Mouse (Mus musculus): ENCODE results near the gene Gmeb2. TPM values are rescaled to one million over a fixed set of nuclear protein-coding genes. Genes with fewer than 3 reads are reported as not detected.

The Gmeb2 gene
- polyA plus RNA-seq, 1 experiment from 2014 or later = 19.7 TPM

DNA sequence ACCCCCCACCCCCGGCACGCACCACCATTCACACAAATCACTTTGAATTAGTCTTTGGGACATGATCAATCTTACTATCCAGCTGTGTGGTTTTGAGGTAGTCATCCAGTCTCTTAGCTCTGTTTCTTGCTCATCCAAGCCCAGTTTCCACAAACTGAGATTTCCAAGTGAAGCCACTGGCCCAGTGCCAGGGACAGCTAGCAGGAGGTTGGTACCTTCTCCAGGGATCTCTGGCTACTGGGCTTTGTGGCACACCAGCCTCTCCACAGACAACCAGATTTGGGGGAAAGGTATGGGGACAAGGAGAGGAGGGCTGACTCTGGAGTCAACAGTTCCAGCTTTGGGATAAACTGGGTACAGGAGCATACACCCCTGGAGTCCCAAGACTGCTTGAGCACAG lies 67.5 kb downstream of the Gmeb2 start:
- H3K9ac ChIP-seq = no peak overlapping the region
- peak overlapping the region; percentile 14; the same call in 1 of the 2 replicates for H3K27ac ChIP-seq
- 26% methylated on average over 2 of the region's 2 CpGs for WGBS

DNA sequence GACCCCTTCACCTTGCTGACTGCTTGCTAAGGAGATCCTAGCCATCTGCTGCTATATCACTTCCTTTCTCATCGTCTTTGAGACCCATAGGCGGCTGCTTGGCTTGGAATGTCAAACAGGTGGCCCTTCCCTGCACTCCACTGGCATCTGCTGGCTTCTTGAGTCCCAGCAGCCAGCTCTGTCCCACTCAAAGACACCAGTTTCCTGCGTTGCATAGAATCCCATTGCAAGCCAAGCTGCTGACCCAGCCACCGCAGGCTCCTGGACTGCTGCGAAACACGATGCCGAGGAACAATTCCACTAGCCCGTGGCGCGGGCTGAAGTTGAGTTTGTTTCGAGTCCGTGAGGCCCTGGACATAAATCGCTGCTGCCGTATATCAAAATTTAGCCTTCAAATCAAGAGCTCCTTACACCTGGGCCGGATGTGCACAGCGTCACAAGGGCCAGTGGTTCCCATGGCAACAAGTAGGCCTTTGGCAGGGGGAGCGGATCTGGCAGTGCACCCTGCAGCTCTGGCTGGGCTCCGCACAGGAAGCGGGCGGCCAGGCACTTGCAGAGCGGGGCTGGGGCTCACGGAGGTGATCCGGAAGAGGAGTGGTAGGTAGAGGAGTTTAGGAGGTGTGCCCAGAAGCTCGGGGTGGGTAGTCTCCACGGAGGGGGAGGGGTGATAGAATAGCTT lies 68.2 kb downstream of the Gmeb2 start, which contains the start of gene Fndc11:
Gene Fndc11 (plus strand): TSS at position 476 of the 679 bp plus-strand sequence.
- 2% methylated on average over 25 of the region's 25 CpGs for WGBS
- H3K9me3 ChIP-seq = no peaks in the 10 kb centered on the region
- H3K4me3 ChIP-seq = peak within 1 kb of the TSS; percentile 32
- peak within 1 kb of the TSS; percentile 14; the same call in 1 of the 2 replicates for H3K27ac ChIP-seq
- H3K27me3 ChIP-seq = no peaks in the 10 kb centered on the region
- H3K9ac ChIP-seq = peak within 1 kb of the TSS; percentile 19
- peak; percentile 92 for ATAC-seq (ENCODE audit: insufficient number of reproducible peaks, insufficient read depth, low FRiP score, low TSS enrichment)
- H3K36me3 ChIP-seq = no peaks in the 10 kb centered on the region
- H3K4me1 ChIP-seq = peaks cover 8% of the 10 kb centered on the region
- peak within 1 kb of the TSS; percentile 63 for H3K4me2 ChIP-seq (replicated peaks)

More for the DNA sequence above, 67.5 kb downstream of the Gmeb2 start:
- Histone ChIP-seq H3K9me3 (no peaks in the 10 kb centered on the region), H3K4me1 (peaks cover 8% of the 10 kb centered on the region), H3K27me3 (no peaks in the 10 kb centered on the region), H3K36me3 (no peaks in the 10 kb centered on the region), H3K4me3 (peak overlapping the region; percentile 32), H3K4me2 (replicated peaks) (peak overlapping the region; percentile 63)
- no peak for ATAC-seq (ENCODE audit: insufficient number of reproducible peaks, insufficient read depth, low FRiP score, low TSS enrichment)

GRCm38 (mm10) chr2:181218881-181219485 lies 68.9 kb downstream of the Gmeb2 start:
- ATAC-seq (ENCODE audit: insufficient number of reproducible peaks, insufficient read depth, low FRiP score, low TSS enrichment) = no peak
- Histone ChIP-seq H3K9me3 (no peaks in the 10 kb centered on the region), H3K9ac (no peak overlapping the region; the same call in 1 of the 2 replicates), H3K36me3 (no peaks in the 10 kb centered on the region), H3K27me3 (peaks cover 6% of the 10 kb centered on the region), H3K4me3 (no peak overlapping the region), H3K27ac (no peak overlapping the region), H3K4me2 (replicated peaks) (peak overlapping the region; percentile 63; the same call in 1 of the 2 replicates), H3K4me1 (peaks cover 8% of the 10 kb centered on the region)
- WGBS = 48% methylated on average over 5 of the region's 5 CpGs

- Histone ChIP-seq H3K4me2 (replicated peaks) (no peak overlapping the region), H3K4me3 (no peak overlapping the region), H3K27me3 (peaks cover 35% of the 10 kb centered on the region), H3K4me1 (peaks cover 15% of the 10 kb centered on the region), H3K9ac (no peak overlapping the region), H3K9me3 (no peaks in the 10 kb centered on the region), H3K27ac (no peak overlapping the region), H3K36me3 (no peaks in the 10 kb centered on the region)
- 91% methylated on average over 6 of the region's 6 CpGs for WGBS
- ATAC-seq (ENCODE audit: insufficient number of reproducible peaks, insufficient read depth, low FRiP score, low TSS enrichment) = no peak
These were observed 71.8 kb downstream of the Gmeb2 start for GRCm38 (mm10) chr2:181216037-181216436.

DNA sequence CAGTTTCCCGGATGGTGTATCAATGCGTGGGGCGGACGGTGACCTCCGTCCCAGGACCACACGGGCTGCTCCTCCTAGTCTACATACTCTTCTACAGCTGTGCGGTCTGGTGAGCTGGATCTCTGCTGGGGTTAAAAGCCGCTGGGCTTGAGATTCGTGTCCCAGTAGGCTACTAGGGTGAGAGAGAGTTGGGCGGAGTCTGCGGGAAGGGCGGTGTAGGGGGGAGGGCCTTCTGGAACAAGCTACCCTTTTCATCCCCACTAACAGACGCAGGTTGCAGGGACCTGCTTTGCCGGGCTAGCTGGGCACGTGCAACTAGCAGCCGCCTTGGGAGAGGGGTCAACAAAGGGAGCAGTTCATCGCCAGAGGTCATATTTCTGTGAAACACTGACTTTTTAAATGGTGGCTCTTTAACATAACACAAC lies 74.8 kb downstream of the Gmeb2 start, which contains the start of gene Srms:
Gene Srms (minus strand): TSS at position 165 of the 425 bp plus-strand sequence.
- Histone ChIP-seq H3K9ac (0 out of 2 replicates have a peak within 1 kb of the TSS, but pooled peaks have one; percentile 19), H3K4me2 (replicated peaks) (peak within 1 kb of the TSS; percentile 50), H3K4me3 (peak within 1 kb of the TSS; percentile 29), H3K9me3 (no peaks in the 10 kb centered on the region), H3K27me3 (peaks cover 39% of the 10 kb centered on the region), H3K36me3 (no peaks in the 10 kb centered on the region), H3K4me1 (peaks cover 7% of the 10 kb centered on the region), H3K27ac (no peak within 1 kb of the TSS)
- 2% methylated on average over 17 of the region's 17 CpGs for WGBS
- ATAC-seq (ENCODE audit: insufficient number of reproducible peaks, insufficient read depth, low FRiP score, low TSS enrichment) = no peak

GRCm38 (mm10) chr2:181212389-181213020 lies 75.3 kb downstream of the Gmeb2 start:
- no peak for ATAC-seq (ENCODE audit: insufficient number of reproducible peaks, insufficient read depth, low FRiP score, low TSS enrichment)
- Histone ChIP-seq H3K4me2 (replicated peaks) (peak overlapping the region; percentile 50), H3K9ac (0 out of 2 replicates have a peak overlapping the region, but pooled peaks have one; percentile 19), H3K36me3 (no peaks in the 10 kb centered on the region), H3K9me3 (no peaks in the 10 kb centered on the region), H3K4me3 (peak overlapping the region; percentile 29), H3K27ac (no peak overlapping the region), H3K4me1 (peaks cover 7% of the 10 kb centered on the region), H3K27me3 (peaks cover 39% of the 10 kb centered on the region)
- 3% methylated on average over 34 of the region's 34 CpGs for WGBS

GRCm38 (mm10) chr2:181206118-181206517 lies 81.7 kb downstream of the Gmeb2 start:
- Histone ChIP-seq H3K4me3 (no peak overlapping the region), H3K27me3 (peaks cover 5% of the 10 kb centered on the region), H3K36me3 (no peaks in the 10 kb centered on the region), H3K27ac (no peak overlapping the region), H3K9ac (no peak overlapping the region), H3K9me3 (no peaks in the 10 kb centered on the region), H3K4me1 (no peaks in the 10 kb centered on the region), H3K4me2 (replicated peaks) (no peak overlapping the region)
- 81% methylated on average over 9 of the region's 9 CpGs for WGBS
- no peak for ATAC-seq (ENCODE audit: insufficient number of reproducible peaks, insufficient read depth, low FRiP score, low TSS enrichment)

GRCm38 (mm10) chr2:181205678-181206077 lies 82.2 kb downstream of the Gmeb2 start:
- H3K4me2 ChIP-seq (replicated peaks) = no peak overlapping the region
- H3K4me3 ChIP-seq = no peak overlapping the region
- ATAC-seq (ENCODE audit: insufficient number of reproducible peaks, insufficient read depth, low FRiP score, low TSS enrichment) = no peak
- no peak overlapping the region for H3K27ac ChIP-seq
- H3K9ac ChIP-seq = no peak overlapping the region
- WGBS = 84% methylated on average over 5 of the region's 5 CpGs
- no peaks in the 10 kb centered on the region for H3K9me3 ChIP-seq
- no peaks in the 10 kb centered on the region for H3K36me3 ChIP-seq
- no peaks in the 10 kb centered on the region for H3K4me1 ChIP-seq
- peaks cover 3% of the 10 kb centered on the region for H3K27me3 ChIP-seq

GRCm38 (mm10) chr2:181202886-181203285 lies 84.9 kb downstream of the Gmeb2 start:
- no peaks in the 10 kb centered on the region for H3K9me3 ChIP-seq

GRCm38 (mm10) chr2:181202422-181202821 lies 85.4 kb downstream of the Gmeb2 start, which contains the start of gene Ptk6:
Gene Ptk6 (minus strand): TSS chr2:181202789.
- WGBS = 83% methylated on average over 3 of the region's 3 CpGs
- Histone ChIP-seq H3K27me3 (no peaks in the 10 kb centered on the region; the same call in none of the 2 replicates), H3K9me3 (no peaks in the 10 kb centered on the region), H3K4me1 (no peaks in the 10 kb centered on the region), H3K36me3 (no peaks in the 10 kb centered on the region), H3K27ac (no peak within 1 kb of the TSS), H3K9ac (no peak within 1 kb of the TSS), H3K4me2 (replicated peaks) (no peak within 1 kb of the TSS), H3K4me3 (no peak within 1 kb of the TSS)
- ATAC-seq (ENCODE audit: insufficient number of reproducible peaks, insufficient read depth, low FRiP score, low TSS enrichment) = no peak

More at GRCm38 (mm10) chr2:181202886-181203285, 84.9 kb downstream of the Gmeb2 start:
- no peaks in the 10 kb centered on the region for H3K4me1 ChIP-seq
- H3K27me3 ChIP-seq = no peaks in the 10 kb centered on the region; the same call in none of the 2 replicates
- ATAC-seq (ENCODE audit: insufficient number of reproducible peaks, insufficient read depth, low FRiP score, low TSS enrichment) = no peak
- no peak overlapping the region for H3K27ac ChIP-seq
- 81% methylated on average over 6 of the region's 6 CpGs for WGBS
- H3K36me3 ChIP-seq = no peaks in the 10 kb centered on the region
- H3K4me3 ChIP-seq = no peak overlapping the region
- no peak overlapping the region for H3K4me2 ChIP-seq (replicated peaks)
- H3K9ac ChIP-seq = no peak overlapping the region

DNA sequence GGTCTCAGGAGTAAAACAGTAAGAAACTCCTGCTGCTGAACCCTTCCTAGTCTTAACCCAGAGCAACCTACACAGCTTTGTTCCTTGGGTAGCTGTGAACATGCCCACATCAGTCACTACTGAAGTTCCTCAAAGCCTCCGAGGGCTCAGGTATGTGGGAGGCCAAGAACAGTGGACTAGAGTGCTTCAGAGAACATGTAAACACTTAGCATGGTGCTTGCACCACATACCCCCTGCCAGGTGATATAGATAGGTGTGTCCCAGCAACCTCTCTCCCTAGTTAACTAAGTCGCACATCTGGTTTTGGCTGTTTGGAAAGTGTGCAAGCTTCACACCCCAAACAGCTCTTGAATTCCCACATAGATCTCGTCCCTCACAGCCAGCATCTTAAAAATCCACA lies 86.2 kb downstream of the Gmeb2 start:
- H3K27me3 ChIP-seq = no peaks in the 10 kb centered on the region; the same call in none of the 2 replicates
- H3K36me3 ChIP-seq = no peaks in the 10 kb centered on the region
- H3K4me2 ChIP-seq (replicated peaks) = no peak overlapping the region
- no peak overlapping the region for H3K9ac ChIP-seq
- no peak overlapping the region for H3K4me3 ChIP-seq
- no peaks in the 10 kb centered on the region for H3K4me1 ChIP-seq
- H3K9me3 ChIP-seq = no peaks in the 10 kb centered on the region
- no peak for ATAC-seq (ENCODE audit: insufficient number of reproducible peaks, insufficient read depth, low FRiP score, low TSS enrichment)
- no peak overlapping the region for H3K27ac ChIP-seq
- 75% methylated on average over 3 of the region's 3 CpGs for WGBS

All from embryonic facial prominence, embryonic 12.5 days (tissue).